Mouse (Mus musculus) cerebellum, adult 9-11 months (tissue): ENCODE data around the gene Entpd2.

Experiments used
- DNase-seq: peaks from one replicate; pipeline ENCODE4 v3.0.0; 2022

Entpd2 gene

GRCm38 (mm10) chr2:25395721-25396596 lies at the start of gene Entpd2:
Gene Entpd2, plus strand, starts transcription at chr2:25395874.
- DNase-seq: peak; percentile 70

GRCm38 (mm10) chr2:25348162-25348561 lies 47.5 kb upstream of the Entpd2 start:
- DNase-seq: no peak

GRCm38 (mm10) chr2:25349499-25349898 lies 46.2 kb upstream of the Entpd2 start:
- no peak for DNase-seq

- DNase-seq: no peak
Observed at GRCm38 (mm10) chr2:25350701-25351100, 45.0 kb upstream of the Entpd2 start.

- DNase-seq: no peak
Observed at GRCm38 (mm10) chr2:25354211-25354610, 41.5 kb upstream of the Entpd2 start.

- no peak for DNase-seq
Observed at GRCm38 (mm10) chr2:25355419-25356066, 40.1 kb upstream of the Entpd2 start.

- peak; percentile 87 for DNase-seq
Observed at GRCm38 (mm10) chr2:25356208-25357079, 39.2 kb upstream of the Entpd2 start, which contains the start of gene Dpp7. Gene Dpp7, minus strand, starts transcription at chr2:25356359.

- DNase-seq: no peak
Observed at GRCm38 (mm10) chr2:25359848-25360247, 35.8 kb upstream of the Entpd2 start.

GRCm38 (mm10) chr2:25363478-25364178 lies 32.0 kb upstream of the Entpd2 start:
- no peak for DNase-seq

- DNase-seq: no peak
Observed at GRCm38 (mm10) chr2:25364313-25364712, 31.4 kb upstream of the Entpd2 start.

- DNase-seq: no peak
Observed at GRCm38 (mm10) chr2:25364761-25365090, 30.9 kb upstream of the Entpd2 start.

- DNase-seq: peak; percentile 65
Observed at GRCm38 (mm10) chr2:25365091-25365761, 30.4 kb upstream of the Entpd2 start, which contains the start of gene Uap1l1. Gene Uap1l1, minus strand, starts transcription at chr2:25365682.

- DNase-seq: no peak
Observed at GRCm38 (mm10) chr2:25369996-25370395, 25.7 kb upstream of the Entpd2 start.

- DNase-seq: peak; percentile 89
Observed at GRCm38 (mm10) chr2:25371764-25372643, 23.7 kb upstream of the Entpd2 start, which contains the start of gene Sapcd2. Gene Sapcd2, plus strand, starts transcription at chr2:25372321.

- DNase-seq: no peak
Observed at GRCm38 (mm10) chr2:25372644-25373391, 22.9 kb upstream of the Entpd2 start.

- DNase-seq: no peak
Observed at GRCm38 (mm10) chr2:25373431-25373830, 22.2 kb upstream of the Entpd2 start.

GRCm38 (mm10) chr2:25376589-25376988 lies 19.1 kb upstream of the Entpd2 start:
- DNase-seq: peak; percentile 64

- no peak for DNase-seq
Observed at GRCm38 (mm10) chr2:25384492-25384891, 11.2 kb upstream of the Entpd2 start.

- DNase-seq: no peak
Observed at GRCm38 (mm10) chr2:25391266-25391665, 4.4 kb upstream of the Entpd2 start.
